Mouse (Mus musculus) bone marrow, adult 2 months (tissue): Measurements from ENCODE around the gene Cdh12. TPM values are rescaled to one million over a fixed set of nuclear protein-coding genes. Genes with fewer than 3 reads are reported as not detected.

ENCODE experiments used
- H3K27ac ChIP-seq: fragments of 200-500 bp; 2 replicates; pipeline ENCODE4 v1.5.1; 2012; ENCODE audit warnings: low read depth, mild to moderate bottlenecking, control low read depth, inconsistent platforms, low read length; ENCODE audit not compliant: control insufficient read depth, poor library complexity, insufficient read depth
- H3K4me1 ChIP-seq: fragments of 200-500 bp; 2 replicates; pipeline ENCODE4 v1.6.1; 2011; ENCODE audit warnings: low read length; ENCODE audit not compliant: control insufficient read depth, insufficient read depth
- H3K4me3 ChIP-seq: fragments of 200-500 bp; replicated peaks from 2 replicates; pipeline ENCODE3; 2011; ENCODE audit warnings: mild to moderate bottlenecking, low read depth, low read length, control low read depth; ENCODE audit not compliant: control insufficient read depth
- CTCF ChIP-seq: fragments of 200-500 bp; IDR thresholded peaks from 2 replicates; pipeline ENCODE4 v1.5.1; 2011; ENCODE audit warnings: low read length, control low read depth; ENCODE audit not compliant: control insufficient read depth, insufficient read depth
- POLR2A ChIP-seq: fragments of 200-500 bp; IDR thresholded peaks from 2 replicates; pipeline ENCODE4 v1.6.1; 2011; ENCODE audit warnings: low read depth, mild to moderate bottlenecking, control low read depth, low read length, borderline replicate concordance; ENCODE audit not compliant: control insufficient read depth
- WGBS: fragments of 180-500 bp; shearing (Covaris S2); methylation state at CpG from one replicate; pipeline ENCODE4 v1.1.7; 2018; 5-methylcytosine and 5-hydroxymethylcytosine counted together
- polyA plus RNA-seq: library from polyadenylated mRNA; stranded (reverse); fragments of >200 nt; gene quantifications from 2 replicates; pipeline ENCODE4 v1.2.4, GENCODE M21; 2011; ENCODE audit warnings: low replicate concordance; ENCODE audit not compliant: missing spikeins, insufficient read depth, insufficient read length

Cdh12 gene
- polyA plus RNA-seq, 1 experiment, result not detected

DNA sequence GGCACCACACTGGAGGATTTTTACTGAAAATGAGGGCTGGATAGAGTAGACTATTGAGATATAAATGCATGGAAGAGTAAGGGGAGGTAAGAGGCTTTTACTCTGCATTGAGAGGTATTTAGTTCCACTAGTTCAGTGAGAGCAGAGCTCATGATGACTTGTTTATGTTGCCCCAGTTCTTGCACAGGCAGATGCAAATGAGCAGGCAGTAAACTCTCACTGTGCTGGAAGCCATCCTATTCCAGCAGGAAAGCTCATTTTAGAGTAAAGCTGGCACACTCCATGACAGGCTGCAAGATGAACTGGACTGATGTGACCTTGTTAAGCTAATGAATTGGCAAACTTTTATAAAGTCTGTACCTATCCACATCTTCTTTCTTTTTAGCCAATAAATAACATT is 494.9 kb downstream of the Cdh12 start:
- TF ChIP-seq POLR2A (no peak), CTCF (no peak)
- H3K27ac ChIP-seq, result no peak overlapping the region
- H3K4me3 ChIP-seq, result no peak overlapping the region
- no peaks in the 10 kb centered on the region for H3K4me1 ChIP-seq

- TF ChIP-seq POLR2A, result no peak
- TF ChIP-seq CTCF, result no peak
- Histone ChIP-seq H3K4me3 (no peak overlapping the region), H3K4me1 (no peaks in the 10 kb centered on the region), H3K27ac (no peak overlapping the region)
- WGBS, result 53% methylated on average over 2 of the region's 2 CpGs
These were observed 518.4 kb downstream of the Cdh12 start for GRCm38 (mm10) chr15:20967463-20967862.

DNA sequence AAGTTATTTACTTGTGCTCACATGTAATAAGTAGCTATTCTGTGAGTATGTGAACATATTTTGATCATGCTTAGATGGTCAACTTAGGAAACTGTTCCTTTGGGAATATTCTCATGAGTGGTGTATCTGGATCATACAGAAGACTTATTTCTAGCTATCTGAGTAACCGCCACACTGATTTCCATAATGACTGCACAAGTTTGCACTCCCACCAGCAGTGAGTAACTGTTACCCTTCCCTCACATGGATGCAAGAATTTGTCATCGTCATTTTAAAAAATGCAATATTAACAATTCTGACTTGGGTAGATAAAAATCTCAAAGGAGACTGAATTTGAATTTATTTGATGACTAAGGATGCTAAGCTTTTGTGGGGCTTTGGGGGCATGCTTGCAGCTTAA is 522.0 kb downstream of the Cdh12 start:
- TF ChIP-seq CTCF (no peak), POLR2A (no peak)
- WGBS, result 79% methylated on average over 2 of the region's 2 CpGs
- no peak overlapping the region for H3K27ac ChIP-seq

GRCm38 (mm10) chr15:21000541-21000940 is 551.5 kb downstream of the Cdh12 start:
- TF ChIP-seq POLR2A (no peak), CTCF (no peak)
- Histone ChIP-seq H3K4me3 (no peak overlapping the region), H3K27ac (no peak overlapping the region), H3K4me1 (no peaks in the 10 kb centered on the region)
- 64% methylated on average over 4 of the region's 4 CpGs for WGBS

More for the DNA sequence above, 522.0 kb downstream of the Cdh12 start:
- Histone ChIP-seq H3K4me1 (no peaks in the 10 kb centered on the region), H3K4me3 (no peak overlapping the region)

- TF ChIP-seq POLR2A (no peak), CTCF (no peak)
- Histone ChIP-seq H3K4me3 (no peak overlapping the region), H3K27ac (no peak overlapping the region), H3K4me1 (no peaks in the 10 kb centered on the region)
- 67% methylated on average over 2 of the region's 2 CpGs for WGBS
These were observed 558.9 kb downstream of the Cdh12 start for GRCm38 (mm10) chr15:21007931-21008330.

- H3K4me3 ChIP-seq, result no peak overlapping the region
- no peaks in the 10 kb centered on the region for H3K4me1 ChIP-seq
- H3K27ac ChIP-seq, result no peak overlapping the region
- TF ChIP-seq CTCF (no peak), POLR2A (no peak)
- 48% methylated on average over 1 of the region's 1 CpGs for WGBS
These were observed 559.4 kb downstream of the Cdh12 start for GRCm38 (mm10) chr15:21008487-21008886.

- no peak for TF ChIP-seq POLR2A
These were observed 559.9 kb downstream of the Cdh12 start for GRCm38 (mm10) chr15:21008969-21009368.

DNA sequence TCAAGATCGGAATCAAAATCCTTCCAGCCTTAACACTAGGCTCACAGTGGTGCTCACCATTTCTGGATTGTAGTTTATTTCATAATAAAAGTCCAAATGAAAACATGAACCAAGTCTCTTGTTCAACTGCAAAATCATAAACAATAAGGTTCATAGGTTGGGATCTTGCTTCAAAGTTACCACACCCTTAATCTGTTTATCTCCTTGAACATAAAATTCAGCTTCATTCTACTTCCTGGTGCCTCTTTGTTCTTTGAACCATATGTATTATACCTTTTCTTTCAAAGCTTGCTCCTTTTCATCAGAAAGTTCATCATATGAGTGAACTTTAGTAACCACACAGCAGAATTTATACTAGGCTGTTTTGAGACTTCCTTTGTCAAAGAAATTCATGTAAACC is 614.6 kb downstream of the Cdh12 start:
- no peak overlapping the region for H3K4me3 ChIP-seq
- no peaks in the 10 kb centered on the region for H3K4me1 ChIP-seq
- 55% methylated on average over 1 of the region's 1 CpGs for WGBS
- TF ChIP-seq CTCF, result no peak
- TF ChIP-seq POLR2A, result no peak
- no peak overlapping the region for H3K27ac ChIP-seq

More at GRCm38 (mm10) chr15:21008969-21009368, 559.9 kb downstream of the Cdh12 start:
- Histone ChIP-seq H3K27ac (no peak overlapping the region), H3K4me1 (no peaks in the 10 kb centered on the region), H3K4me3 (no peak overlapping the region)
- WGBS, result 79% methylated on average over 3 of the region's 3 CpGs

DNA sequence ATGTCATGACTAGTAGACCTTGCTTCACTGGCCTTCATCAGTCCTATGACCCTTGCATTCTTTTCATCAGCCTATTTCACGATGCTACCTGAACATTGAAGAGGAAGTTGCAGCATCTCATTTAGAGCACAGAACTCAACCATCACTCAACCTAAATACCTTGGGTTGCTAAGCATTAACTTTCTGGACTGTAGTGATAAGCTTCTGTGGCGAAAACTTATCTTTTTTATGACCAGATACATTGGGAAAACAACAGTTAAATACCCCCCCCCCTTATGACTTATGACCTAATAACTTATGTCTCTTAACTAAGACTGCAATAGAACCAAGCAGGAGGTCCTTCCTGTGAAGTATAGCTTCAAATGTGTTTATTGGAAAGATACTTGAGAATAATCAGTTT is 620.2 kb downstream of the Cdh12 start:
- no peak overlapping the region for H3K27ac ChIP-seq
- TF ChIP-seq CTCF, result no peak
- TF ChIP-seq POLR2A, result no peak
- H3K4me1 ChIP-seq, result no peaks in the 10 kb centered on the region
- H3K4me3 ChIP-seq, result no peak overlapping the region
- 52% methylated on average over 2 of the region's 2 CpGs for WGBS
